Mouse (Mus musculus): ENCODE results near the gene Gstp2.
"Not testable (repeated sequence)": the region's sequence is repeated elsewhere in the genome, so short reads cannot be mapped to it uniquely, and the experiment has no call there.

Gstp2 gene

DNA sequence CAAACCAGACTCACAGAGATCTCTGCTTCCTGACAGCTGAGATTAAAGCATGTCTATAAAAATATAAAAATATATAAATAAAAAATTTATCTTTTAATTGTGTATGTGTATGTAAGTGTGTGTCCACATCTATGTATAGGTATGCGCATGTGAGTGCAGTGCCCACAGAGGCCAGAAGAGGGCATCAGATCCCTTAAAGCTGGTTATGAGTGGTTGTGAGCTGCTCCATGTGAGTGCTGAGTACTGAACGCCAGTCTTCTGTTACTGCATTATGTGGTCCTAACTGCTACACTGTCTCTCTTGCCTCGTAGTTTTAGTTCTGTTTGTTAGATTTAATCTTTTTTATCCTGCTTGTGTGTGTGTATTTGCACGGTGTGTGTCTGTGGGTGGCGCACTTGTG is 5.2 kb upstream of the Gstp2 start:
- DNase-seq (ENCODE audit: extremely low read depth, low read depth): no peak

DNA sequence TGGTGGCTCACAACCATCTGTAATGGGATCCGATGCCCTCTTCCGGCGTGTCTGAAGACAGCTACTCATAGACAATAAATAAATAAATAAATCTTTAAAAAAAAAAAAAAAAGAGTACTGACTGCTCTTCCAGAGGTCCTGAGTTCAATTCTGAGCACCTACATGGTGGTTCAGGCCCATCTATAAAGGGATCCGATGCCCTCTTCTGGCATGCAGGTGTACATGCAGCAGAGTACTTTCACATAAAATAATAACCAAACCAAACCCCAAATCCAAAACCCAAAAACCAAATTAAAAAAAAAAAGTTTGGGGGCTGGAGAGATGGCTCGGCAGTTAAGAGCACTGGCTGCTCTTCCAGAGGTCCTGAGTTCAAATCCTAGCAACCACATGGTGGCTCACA is 3.2 kb upstream of the Gstp2 start:
- not testable (repeated sequence) for DNase-seq (ENCODE audit: extremely low read depth, low read depth)

DNA sequence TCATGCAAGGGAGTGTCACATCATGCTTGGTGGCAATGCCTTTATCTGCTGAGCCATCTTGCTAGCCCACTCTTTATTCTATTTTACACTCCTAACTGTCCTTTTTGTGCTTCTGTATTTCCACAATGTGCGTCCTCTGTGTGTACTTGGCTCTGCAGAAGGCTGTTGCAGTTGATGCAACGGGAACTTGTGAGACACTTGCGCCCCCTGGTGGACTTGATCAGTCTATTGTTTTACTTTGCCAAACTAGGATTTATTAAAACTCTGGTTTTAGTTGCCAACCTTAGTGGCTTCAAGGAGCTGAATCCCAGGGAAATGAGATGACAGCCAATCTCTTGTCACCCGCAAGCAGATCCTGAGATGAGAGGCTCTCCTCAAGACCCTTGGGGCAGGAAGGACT is 2.0 kb upstream of the Gstp2 start:
- DNase-seq (ENCODE audit: extremely low read depth, low read depth): peak; percentile 65

DNA sequence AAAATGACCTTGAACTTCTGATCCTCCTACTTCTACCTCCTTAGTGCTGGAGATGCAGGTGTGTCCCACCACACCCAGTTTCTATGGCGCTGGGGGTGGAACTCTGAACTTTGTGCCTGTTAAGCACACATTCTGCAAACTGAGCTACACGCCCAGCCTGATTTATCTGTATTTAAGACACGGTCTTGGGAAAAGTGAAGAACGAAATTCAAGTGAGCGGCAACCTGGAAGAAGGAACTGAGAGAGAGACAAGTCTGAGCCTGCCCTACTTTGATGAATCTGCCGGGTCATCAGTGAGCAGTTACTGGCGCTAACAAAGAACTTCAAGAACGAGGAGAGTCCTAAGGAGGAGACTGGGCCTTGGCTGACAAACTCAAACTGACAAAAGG is 1.0 kb upstream of the Gstp2 start:
- no peak for DNase-seq (ENCODE audit: extremely low read depth, low read depth)

DNA sequence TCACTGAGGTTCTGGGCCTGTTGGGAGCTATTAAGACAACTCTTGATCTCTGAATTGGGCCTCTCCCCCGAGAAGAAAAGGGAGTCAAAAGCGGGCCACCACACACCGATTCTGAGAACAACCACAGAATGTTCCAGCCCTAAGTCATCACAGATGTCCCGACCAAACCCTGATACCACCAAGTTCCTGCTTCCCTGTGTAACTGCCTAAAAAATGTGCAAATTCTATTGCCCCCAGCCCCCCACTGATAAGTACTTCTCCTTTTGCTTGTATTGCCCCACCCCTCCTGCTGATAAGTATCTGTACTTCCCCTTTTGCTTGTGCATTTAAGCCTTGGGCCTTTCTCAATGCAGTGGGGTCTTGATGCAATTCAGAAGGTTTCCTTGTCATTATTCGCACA is 1.7 kb downstream of the Gstp2 start:
- DNase-seq (ENCODE audit: extremely low read depth, low read depth): peak; percentile 91

DNA sequence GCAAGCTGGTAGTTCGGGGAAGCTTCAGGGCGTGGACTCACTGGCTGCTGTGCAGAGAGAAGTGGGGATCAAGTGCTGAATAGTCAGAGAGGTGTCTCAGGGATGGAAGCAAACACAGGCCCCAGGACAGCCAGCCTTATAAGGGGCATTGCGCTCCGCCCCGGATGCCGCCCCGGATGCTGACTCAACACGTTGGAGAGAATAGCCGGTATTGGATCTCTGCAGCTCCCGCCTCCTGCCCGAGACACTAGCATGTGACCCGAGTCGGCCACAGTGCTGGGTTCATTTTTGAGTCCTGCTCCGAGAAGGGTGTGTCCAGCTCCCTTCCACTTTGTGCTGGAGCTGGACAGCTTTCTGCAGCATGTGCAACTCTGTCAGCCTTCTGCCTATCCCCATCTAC is 3.7 kb downstream of the Gstp2 start:
- no peak for DNase-seq (ENCODE audit: extremely low read depth, low read depth)

DNA sequence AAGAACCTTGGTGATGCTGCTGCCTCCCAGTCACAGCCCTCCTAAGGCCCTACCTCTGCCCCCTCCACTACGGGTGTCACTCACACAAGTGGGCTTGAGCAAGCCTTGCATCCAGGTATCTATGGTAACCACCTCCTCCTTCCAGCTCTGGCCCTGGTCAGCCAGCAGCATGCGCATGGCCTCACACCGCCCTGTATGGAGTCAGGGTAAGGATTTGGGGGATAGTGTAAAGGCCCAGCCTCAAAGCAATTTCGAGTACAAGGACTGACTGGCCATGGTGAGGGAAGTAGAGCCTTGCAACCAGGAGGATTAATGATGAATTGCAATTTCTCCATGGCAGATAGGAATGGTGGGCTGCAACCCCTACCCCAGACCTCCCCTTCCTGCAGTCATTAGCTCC is 4.3 kb downstream of the Gstp2 start:
- DNase-seq (ENCODE audit: extremely low read depth, low read depth): not testable (repeated sequence)

DNA sequence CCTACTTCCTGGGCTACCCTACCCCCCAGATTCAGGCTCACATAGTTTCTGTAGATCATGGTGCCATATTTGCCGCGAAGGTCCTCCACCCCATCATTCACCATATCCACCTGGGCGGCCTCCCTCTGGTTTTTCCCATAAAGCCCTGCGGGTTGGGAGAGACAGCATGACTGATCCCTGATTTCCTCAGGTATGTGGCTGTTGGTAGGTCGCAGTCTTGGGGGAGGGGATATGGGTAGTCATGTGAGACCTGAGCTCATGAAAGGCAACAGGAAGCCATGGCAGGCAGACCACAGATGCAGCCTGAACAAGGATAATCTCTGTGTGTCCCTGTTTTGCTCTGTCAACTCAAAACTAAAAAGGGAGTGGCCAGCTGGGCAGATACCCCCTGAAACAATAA is 4.9 kb downstream of the Gstp2 start:
- DNase-seq (ENCODE audit: extremely low read depth, low read depth): not testable (repeated sequence)

DNA sequence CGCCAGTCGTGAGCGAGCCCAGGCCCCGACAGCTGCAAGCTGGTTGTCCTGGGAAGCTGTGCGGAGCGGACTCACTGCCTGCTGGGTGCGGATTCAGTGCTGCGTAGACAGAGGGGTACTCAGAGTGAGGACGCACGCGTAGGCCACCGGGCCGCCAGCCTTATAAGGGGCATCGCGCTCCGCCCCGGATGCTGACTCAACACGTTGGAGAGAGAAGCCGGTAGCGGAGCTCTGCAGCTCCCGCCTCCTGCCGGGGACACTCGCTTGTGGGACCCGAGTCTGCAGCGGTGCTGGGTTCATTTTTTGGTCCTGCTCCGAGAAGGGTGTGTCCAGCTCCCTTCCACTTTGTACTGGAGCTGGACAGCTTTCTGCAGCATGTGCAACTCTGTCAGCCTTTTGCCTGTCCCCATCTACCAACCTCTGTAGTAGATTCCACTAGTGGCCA is 8.0 kb downstream of the Gstp2 start, which contains the start of gene Gstp1:
Gstp1 (minus strand) TSS at position 198 of the 445 bp plus-strand sequence.
- DNase-seq (ENCODE audit: extremely low read depth, low read depth): peak; percentile 72

DNA sequence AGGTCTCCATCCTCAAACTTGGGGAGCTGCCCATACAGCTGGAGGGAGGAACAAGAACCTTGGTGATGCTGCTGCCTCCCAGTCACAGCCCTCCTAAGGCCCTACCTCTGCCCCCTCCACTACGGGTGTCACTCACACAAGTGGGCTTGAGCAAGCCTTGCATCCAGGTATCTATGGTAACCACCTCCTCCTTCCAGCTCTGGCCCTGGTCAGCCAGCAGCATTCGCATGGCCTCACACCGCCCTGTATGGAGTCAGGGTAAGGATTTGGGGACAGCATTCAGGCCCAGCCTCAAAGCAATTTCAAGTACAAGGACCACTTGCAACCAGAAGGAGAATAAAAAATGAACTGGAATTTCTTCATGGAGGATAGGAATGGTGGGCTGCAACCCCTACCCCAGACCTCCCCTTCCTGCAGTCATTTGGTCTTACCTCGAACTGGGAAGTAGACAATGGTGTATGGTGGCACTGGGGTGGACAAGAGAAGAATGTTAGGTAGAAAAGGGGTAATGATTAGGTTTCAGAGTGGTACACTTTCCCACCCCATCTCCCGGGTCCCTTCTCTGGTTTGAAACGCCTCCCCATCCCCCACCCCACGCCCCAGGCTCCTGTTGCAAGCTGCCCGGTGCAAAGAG is 8.6 kb downstream of the Gstp2 start:
- not testable (repeated sequence) for DNase-seq (ENCODE audit: extremely low read depth, low read depth)

DNA sequence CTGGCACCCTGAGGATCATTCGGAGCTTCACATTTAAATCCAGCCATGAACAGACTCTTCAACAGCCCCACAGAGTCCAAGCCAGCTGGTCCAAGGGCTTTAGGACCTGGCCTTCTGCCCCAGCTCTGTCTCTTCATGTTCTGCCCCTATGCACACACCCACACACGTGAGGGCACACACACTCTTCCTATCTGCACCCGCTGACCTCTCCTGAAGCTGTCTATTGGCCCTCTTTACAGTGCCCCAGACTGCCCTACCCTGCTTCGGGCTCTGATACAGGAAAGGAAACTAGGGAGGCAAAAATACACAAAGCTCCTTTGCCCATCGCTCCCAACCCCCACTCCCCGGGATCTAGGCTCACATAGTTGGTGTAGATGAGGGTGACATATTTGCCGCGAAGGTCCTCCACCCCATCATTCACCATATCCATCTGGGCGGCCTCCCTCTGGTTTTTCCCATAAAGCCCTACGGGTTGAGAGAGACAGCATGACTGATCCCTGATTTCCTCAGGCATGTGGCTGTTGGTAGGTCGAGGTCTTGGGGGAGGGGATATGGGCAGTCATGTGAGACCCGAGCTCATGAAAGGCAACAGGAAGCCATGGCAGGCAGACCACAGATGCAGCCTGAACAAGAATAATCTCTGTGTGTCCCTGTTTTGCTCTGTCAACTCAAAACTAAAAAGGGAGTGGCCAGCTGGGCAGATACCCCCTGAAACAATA is 9.3 kb downstream of the Gstp2 start:
- no peak for DNase-seq (ENCODE audit: extremely low read depth, low read depth)

DNA sequence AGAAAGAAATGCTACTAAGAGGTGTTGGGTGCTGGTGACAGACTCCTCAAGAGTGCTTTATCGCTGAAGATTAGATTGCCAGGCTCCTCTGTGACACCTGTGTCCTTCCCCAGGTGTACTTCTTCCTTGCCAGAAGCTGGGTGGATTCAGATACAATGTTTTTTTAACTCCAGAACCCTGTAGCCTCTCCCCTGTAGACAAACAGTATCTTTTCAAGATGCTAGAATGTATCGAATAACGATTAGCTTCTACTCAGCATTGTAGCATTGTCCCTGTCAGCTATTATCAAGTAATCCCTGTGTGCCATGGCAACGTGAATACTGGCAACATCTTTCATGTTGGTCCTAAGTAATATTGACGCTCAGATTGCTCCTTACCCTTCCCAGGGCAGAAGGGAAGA is 12.1 kb downstream of the Gstp2 start:
- no peak for DNase-seq (ENCODE audit: extremely low read depth, low read depth)

DNA sequence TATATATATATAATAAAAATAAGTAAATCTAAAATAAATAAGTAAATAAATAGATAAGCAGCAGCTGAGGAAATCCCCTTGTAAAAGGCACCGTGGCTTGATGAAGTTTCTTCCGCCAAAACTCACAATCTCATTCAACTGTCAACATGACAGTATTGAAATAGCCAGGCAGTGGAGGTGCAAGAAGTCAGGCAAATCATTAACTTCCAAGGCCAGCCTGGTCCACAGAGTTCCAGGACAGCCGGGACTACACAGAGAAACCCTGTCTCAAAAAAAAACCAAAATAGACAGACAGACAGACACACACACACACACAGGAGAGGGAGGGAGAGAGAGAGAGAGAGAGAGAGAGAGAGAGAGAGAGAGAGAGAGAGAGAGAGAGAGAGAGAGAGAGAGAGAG is 12.5 kb downstream of the Gstp2 start:
- no peak for DNase-seq (ENCODE audit: extremely low read depth, low read depth)

DNA sequence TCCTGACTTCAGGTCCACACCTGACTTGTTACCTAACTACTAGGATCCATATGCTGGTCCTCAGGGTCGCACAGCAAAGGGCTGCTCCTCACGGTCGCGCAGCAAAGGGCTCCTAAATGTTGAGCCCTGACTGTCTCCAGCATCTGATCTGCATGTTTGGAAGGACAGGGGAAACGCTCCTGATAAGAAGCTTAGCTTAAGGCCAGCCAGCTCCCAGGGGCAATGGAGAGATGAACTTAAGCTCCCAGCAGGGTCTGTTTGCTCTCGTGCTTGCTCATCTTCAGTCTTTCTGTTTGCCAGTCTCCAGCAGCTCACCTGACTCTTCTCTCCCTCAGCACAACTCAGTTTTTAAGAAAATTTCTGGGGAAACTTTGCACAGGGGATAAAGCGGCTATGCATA is 13.2 kb downstream of the Gstp2 start:
- DNase-seq (ENCODE audit: extremely low read depth, low read depth): no peak

DNA sequence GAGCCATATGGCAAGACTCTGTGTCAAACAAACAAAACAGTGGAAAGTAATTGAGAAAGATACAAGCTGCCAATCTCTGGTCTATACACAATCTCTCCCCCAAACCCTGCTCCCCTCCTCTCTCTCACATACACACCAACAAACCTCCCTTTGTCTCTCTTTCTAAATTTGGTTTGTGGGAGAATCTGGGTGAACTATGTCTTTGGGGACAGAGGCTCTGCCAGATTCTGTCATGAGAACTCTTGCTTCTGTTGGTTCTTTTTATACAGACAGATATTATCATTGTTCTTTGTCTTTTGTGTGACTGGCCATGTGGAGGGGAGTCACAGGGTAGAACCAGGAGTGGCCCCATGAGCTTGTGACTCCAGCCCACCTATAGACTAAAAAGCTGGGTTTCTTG is 18.2 kb downstream of the Gstp2 start:
- DNase-seq (ENCODE audit: extremely low read depth, low read depth): no peak

DNA sequence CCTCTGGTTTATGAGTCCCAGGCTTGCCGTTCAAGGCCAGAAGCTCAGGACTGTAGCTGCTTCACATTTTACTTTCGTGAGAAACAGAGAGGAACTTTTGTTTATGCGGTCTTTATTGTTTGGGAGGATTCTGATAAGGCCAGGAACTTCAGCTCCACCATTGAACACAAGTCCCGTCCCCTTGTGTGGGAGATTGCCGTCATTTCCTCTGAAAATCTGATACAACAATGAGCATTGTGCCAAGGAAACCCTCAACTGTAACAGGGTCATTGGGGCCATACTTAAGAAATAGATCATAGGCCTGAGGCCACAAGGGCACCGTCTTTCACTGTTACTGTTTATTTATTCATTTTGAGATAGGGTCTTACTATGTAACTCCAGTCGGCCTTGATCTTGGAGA is 22.6 kb downstream of the Gstp2 start:
- DNase-seq (ENCODE audit: extremely low read depth, low read depth): no peak

DNA sequence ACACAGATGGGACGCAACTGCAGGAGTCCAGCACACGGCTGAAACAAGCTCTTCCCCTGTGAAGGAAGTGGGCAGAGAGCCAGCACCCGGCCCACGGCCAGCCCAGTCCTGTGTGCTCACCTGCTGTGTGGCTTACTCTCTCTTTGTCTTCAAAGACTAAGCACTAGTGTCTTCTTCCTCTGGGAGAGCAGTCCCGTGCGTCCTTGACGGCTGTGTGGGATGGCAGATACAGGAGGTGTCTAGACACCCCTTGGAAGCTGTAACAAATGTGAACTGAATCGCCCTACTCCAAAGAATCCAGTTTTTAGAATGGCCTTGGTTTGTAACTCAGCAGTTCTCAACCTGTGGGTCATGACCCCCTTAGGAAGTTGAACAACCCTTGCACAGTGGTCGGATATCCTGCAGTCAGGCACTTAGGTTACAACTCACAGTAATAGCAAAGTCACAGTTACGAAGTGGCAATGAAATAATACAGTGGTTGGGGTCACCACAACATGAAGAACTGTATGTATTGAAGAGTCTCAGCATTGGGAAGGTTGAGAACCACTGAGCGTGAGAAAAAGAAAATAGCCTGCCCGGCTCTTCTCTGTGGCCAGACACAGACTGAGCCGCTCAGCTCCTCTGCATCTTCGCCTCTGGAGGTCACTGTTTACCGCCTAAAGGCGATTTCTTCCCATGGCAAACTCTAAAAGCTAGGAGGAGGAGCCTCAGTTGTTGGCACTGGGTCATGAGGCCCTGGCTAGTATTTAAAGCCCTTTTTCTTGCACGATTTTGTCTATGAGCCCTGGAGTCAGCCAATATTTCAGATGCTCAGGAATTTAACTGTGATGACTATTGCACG is 26.9 kb downstream of the Gstp2 start:
- peak; percentile 22 for DNase-seq (ENCODE audit: extremely low read depth, low read depth)

DNA sequence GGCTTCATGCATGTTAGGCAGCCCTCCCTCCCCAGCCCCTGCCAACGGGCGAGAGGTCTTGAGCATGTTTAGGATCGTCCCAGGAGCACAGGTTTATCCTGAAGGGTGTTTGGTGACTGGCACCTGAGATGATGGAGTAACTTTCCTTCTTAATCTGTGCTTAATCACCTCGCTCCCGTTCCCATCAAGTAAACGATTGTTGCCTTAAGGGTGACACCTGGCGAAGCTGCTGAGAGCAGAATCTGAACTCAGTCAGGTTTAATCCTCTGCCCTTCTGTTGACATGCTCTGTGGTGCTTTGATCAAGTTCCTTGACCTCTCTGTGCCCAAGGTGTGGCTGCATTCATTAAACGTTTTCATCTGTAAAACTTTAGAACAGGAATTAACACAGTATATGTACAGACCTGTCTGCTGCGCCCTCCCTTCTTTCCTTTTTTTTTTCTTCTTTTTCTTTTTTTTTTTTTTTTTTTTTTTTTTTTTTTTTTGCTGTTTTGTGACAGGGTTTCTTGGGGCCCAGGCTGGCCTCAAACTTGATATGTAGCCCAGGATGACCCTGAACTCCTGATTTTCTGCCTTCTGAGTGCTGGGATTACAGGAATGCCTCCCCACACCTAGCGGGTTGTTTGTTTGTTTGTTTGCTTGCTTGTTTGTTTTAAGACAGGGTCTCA is 27.8 kb downstream of the Gstp2 start:
- no peak for DNase-seq (ENCODE audit: extremely low read depth, low read depth)

DNA sequence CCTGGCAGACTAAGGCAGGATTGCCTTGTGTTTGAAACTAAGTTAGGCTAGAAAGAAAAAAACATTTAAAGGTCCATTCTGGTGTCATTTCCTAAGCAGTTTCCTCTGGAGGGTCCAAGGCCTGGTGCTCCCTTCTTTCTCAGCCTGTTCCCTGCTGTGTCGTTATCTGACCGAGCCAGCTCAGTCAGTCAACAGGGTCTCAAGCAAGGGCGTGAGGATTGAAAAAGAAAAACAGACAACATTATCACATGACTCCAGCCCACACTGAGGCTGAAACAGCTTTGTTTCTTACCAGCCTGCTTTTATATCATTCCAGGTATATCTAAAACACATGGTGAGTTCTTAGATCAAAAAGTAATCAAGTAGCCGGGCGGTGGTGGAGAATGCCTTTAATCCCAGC is 30.2 kb downstream of the Gstp2 start:
- DNase-seq (ENCODE audit: extremely low read depth, low read depth): no peak

DNA sequence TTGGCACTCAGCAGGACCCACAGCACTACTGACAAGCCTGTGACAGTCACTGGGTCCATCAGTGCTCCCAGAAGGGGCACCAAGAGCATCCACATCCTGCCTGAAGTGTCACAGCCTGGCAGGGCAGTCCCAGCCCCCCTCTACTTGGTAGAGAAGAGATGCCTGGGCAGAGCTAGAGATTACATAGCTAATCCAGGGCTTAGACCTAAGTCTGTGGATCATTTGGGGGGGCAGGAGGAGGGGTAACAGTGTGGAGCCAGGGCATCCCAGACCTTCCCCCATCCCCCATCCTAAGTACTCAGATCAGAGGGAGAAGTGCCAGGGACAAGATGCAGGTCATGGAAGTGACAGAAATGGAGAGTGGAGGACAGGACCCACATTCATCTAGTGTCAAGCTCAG is 31.0 kb downstream of the Gstp2 start:
- DNase-seq (ENCODE audit: extremely low read depth, low read depth): no peak

DNA sequence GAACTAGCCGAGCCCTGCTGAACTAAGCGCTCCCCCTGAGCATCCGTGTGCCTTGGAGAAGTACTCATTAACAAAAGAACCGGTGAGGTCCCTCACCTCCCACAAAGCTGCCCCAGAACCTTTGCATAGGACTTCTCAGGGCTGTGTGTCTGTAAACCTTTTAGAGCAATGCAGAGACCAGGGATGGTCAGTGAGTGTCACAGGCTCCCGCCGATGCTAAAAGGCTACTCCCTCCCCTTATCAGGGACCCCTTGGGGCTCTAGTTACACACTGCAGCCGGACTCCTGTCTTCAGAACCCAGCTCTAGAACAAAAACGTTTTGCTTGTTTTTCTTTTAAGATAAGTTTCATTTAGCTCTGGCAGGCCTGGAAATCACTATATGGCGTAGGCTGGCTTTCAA is 32.8 kb downstream of the Gstp2 start:
- no peak for DNase-seq (ENCODE audit: extremely low read depth, low read depth)
